Mouse (Mus musculus) T-helper 17 cell (primary cell): Measurements from ENCODE around the gene Tbc1d24.

Source experiments
- in situ Hi-C, 2 experiments: fragments of 300-600 bp; cut with MboI, MseI; formaldehyde crosslinking; loops; 1 replicate in 1 of 2; 2 replicates in 1 of 2; pipeline ENCODE4 v1.15.1; 2025; ENCODE audit warnings: high pct_unique_total_duplicates in 2 of 2

Gene Tbc1d24

DNA sequence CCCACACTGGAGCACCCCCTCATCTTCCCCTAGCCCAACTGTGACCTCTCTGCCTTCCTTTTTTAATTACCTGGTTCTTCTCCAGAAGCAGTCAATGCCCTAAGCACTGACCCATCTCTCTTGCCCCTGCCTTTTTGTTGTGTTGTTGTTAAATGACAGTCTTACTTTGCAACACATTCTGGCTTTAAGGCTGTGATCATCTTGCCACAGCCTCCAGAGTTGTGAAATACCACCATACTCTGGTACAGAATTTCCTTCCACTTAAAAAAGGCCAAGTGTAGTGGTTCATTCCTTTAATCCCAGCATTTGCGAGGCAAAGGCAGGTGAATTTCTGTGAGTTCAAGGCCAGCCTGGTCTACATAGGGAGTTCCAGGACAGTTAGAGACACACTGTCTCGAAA, 14.4 kb downstream of the Tbc1d24 start:
- in situ Hi-C loops: no loop called here

GRCm38 (mm10) chr17:24174259-24174658, 31.1 kb downstream of the Tbc1d24 start:
- in situ Hi-C loops: no loop called here

DNA sequence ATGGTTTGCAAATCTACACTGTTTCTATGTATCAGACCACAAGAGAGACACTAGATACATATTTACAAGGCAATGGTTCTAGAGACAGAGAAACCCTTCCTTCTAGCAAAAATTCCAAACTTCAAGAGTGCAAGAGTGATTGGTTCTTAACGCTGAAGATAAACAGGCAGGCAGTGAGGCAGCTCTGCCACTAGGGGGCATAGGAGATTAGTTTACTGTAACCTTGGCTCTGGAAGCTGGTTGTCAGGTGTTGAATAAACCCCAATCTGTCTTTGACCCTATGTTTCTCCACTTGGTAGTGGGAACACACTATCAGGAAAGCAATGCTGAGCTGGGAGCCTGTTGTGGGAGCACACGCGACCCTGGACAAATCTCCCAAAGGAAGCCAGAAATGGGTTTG, 31.9 kb downstream of the Tbc1d24 start:
- in situ Hi-C loops: no loop called here

GRCm38 (mm10) chr17:24171738-24172137, 33.6 kb downstream of the Tbc1d24 start:
- in situ Hi-C loops: no loop called here

DNA sequence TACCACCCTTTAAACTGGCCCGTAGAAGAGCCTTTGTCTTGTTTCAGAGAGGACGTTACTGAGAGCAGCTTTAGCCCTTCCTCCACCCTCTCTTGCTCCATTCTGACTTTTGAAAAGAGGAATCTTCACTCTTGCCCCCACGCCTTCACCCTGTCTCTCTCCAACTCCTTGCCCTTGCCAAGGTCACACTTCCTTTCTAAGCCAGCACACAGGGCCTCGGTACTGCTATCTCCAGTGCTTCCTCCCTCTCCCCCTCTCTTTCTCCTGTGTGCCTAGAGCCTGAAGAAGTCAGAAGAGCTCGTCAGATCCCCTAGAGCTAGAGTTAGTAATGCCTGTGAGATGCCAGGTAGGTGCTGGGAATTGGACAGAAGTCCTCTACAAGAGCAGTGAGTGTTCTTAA, 34.6 kb downstream of the Tbc1d24 start:
- in situ Hi-C loops: no loop called here

GRCm38 (mm10) chr17:24170125-24170524, 35.2 kb downstream of the Tbc1d24 start:
- in situ Hi-C loops: no loop called here

- in situ Hi-C loops: loop anchor here in 1 of 2 experiments (5.0 kb wide), 1 partner anchor 38 kb away; the partner anchor contains the start of genes Ntn3 and Tbc1d24
Observed at GRCm38 (mm10) chr17:24169317-24170065, 35.9 kb downstream of the Tbc1d24 start, which contains the start of gene Atp6v0c. Gene Atp6v0c, minus strand, starts transcription at chr17:24169702.

- in situ Hi-C loops: loop anchor here in 1 of 2 experiments (5.0 kb wide), 1 partner anchor 39 kb away; the partner anchor contains the start of genes Ntn3 and Tbc1d24
Observed at GRCm38 (mm10) chr17:24168590-24169277, 36.6 kb downstream of the Tbc1d24 start.

DNA sequence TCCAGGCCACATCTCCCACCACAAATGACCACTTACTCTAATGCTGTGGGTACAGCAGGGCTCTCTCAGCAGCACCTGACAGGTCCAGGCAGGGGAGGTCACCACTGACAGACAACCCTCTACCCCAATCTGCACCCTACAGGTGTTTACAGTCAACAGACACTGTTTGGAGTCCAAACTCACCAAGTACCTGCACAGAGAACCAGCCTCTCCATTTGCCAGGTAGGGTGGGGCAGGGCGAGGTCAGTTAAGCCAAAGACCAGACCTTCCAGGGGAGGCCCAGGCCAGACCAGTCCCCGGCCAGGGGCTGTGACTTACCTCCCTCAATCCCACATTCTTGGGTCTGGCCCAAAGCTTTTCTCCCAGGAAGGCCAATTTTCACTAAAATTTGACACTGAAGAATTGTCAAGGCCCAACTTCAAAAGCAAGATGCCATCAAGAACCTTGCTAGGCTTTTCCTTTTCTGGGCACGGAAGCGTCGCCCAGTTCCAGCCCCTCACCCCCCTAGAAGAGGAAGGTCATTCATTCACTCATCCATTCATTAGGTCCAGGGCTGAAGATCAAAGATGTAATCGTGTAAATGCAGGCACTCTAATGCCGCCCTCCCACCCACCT, 37.4 kb downstream of the Tbc1d24 start:
- in situ Hi-C loops: loop anchor here in 1 of 2 experiments (5.0 kb wide), 1 partner anchor 39 kb away; the partner anchor contains the start of genes Ntn3 and Tbc1d24

- in situ Hi-C loops: loop anchor here in 1 of 2 experiments (5.0 kb wide), 1 partner anchor 40 kb away; the partner anchor contains the start of genes Ntn3 and Tbc1d24
Observed at GRCm38 (mm10) chr17:24167120-24167519, 38.2 kb downstream of the Tbc1d24 start.

DNA sequence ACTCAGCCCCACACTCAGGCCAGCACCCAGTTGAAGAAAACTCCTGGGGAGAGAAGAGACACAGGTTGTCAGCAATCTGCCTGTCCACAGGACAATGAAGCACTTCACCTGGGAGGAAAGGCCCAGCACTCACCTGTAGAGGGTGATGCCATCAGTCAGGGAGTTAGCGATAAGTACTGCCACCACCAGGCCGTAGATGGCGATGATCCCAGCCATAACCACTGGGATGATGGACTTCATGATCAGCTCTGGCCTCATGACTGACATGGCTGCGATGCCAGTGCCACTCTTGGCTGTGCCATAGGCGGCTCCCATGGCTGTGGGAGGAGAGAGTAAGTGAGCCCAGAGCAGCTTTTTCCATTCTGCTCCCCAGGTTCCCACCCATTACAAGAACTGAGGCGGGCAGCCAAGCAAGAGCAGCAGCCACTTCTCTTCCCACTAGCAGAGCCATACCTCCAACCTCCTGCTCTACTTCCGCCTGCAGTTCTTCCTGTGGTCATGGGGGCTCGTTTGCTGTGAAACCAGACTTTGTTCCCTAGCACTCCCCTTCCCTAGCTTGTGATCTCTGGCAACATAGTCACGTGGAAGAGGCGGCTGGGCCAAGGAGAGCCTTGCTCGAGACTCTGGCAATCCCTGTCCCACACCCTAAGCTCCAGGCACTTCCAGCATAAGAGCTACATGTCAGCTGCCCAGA, 40.6 kb downstream of the Tbc1d24 start:
- in situ Hi-C loops: loop anchor here in 1 of 2 experiments (5.0 kb wide), 1 partner anchor 43 kb away; the partner anchor contains the start of genes Ntn3 and Tbc1d24

DNA sequence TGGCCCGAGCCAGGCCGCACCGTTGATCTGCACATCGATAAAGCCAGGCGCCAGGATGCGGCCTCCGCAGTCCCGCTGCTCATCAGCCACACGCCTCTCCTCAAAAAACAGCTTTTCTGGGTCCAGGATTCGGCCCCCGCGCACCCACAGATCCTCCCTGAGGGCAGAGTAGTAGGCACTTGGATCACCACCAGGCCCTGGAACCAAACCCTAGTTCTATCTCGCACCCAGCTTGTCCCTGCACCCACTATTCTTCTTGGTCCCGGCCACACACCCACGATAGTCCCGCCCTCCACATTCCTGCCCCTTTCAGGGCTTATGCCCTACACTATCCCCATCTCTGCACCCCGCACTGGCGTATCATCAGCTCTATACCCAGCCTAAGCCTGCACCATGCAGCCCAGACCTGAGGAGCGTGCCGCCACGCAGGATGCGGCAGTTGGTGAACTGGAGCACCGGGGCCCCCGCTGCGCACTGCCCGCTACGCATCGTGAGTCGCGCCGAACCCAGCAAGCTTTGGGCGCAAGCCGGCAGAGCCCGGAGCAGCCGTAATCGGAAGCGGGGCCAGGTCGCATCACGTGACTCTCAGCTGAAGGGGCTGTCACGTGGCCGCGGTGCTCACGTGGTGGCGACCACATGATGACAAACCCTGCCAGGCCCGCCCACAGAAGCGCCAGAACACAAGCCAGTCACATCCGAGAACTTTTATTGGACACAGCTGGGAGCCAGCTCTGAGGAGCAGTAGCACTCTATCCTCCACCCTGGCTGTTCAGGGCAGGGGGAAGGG, 42.0 kb downstream of the Tbc1d24 start, which contains the start of gene Amdhd2:
Amdhd2 (minus strand) TSS at position 591 of the 787 bp plus-strand sequence.
- in situ Hi-C loops: no loop called here

GRCm38 (mm10) chr17:24162584-24163175, 42.7 kb downstream of the Tbc1d24 start:
- in situ Hi-C loops: no loop called here

DNA sequence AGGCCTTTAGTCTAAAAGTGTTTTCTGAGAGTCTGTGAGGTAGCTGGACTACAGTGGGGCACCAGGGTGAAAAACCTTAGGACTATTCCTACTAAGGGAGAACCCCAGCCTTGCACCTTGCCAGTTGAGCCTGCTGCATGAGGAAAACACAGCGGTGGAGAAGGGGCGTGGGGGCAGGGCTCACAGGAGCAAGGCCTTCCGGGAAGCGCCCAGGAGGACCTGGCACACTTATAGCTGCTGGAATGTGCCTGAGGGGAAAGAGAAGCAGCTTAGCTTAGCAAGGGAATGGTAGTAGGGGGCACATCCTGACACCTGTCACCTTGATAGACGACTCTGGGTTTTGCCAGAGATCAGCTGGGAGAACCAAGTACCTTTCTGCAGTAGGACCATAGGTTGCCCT, 43.9 kb downstream of the Tbc1d24 start:
- in situ Hi-C loops: no loop called here

DNA sequence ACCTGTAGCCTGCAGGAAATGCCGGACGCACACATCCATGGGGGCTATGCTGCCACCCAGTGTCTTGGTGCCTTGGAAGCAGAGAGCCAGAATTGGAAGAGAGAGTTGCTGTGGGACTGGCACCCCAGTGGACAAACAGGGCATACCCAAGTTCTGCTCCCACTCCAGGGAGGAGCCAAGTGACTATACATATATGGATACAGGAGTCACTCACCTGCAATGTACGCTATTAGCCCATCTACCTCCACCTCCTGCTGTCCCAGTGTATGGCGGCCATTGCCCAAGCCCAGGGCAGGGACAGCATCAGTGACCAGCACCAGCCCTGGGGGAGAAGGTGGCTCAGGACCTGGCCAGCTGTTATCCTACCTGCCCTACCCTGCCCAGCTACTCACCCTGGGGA, 47.8 kb downstream of the Tbc1d24 start:
- in situ Hi-C loops: no loop called here

DNA sequence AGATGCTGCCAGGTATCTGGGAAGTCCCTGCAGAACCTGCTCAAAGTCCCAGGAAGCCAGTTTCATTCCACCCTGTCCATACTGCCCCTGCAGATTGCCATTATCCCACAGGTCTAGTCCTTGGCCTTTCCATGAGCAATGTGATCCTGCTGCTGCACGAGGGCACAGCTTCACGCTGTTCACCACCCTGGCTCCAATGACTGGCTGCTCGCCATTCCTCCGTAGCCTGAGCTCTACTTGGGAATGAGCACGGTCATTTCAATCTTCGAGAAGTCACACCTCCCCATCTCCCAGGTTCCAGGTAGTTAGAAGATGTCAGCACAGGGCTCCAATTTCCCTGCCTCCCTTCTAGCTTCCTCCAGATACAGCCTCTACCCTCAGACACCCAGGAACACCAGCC, 48.2 kb downstream of the Tbc1d24 start:
- in situ Hi-C loops: no loop called here

DNA sequence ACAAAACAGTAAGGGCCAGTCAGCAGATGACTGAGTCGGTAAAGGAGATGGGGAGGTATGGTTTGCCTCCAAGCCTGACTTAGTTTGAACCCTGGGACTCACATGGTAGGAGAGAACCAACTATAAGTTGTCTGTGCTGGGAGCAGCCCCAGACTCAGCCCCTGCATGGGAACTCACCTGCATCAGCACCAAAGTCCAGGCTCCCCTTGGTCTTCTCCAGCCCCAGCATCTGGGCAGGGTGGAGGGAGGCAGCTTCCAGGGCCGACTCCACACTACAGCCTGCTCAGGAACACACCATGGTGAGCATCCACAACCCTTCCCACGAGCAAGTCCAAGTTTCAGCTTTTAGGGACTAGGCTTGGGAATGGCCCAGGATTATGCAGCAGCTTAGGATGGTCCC, 49.0 kb downstream of the Tbc1d24 start:
- in situ Hi-C loops: no loop called here

DNA sequence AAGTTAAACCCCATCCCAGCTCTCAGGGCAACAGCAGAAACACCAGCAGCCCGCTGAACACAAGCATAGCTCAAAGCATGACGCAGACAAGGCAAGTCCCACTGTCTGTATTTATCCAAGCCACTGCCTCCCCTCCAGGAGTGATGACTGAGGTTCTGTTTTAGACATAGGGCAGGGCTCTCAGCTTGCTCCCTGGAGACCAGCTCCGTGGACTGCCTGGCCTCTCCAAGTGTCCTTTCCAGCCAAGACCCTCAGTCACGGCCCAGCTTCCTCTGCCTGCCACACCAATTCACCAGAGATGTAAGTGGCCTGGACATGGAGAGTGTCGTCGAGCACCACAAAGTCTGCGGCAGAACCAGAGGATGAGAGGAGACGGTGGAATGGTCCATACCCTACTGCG, 49.6 kb downstream of the Tbc1d24 start:
- in situ Hi-C loops: no loop called here

DNA sequence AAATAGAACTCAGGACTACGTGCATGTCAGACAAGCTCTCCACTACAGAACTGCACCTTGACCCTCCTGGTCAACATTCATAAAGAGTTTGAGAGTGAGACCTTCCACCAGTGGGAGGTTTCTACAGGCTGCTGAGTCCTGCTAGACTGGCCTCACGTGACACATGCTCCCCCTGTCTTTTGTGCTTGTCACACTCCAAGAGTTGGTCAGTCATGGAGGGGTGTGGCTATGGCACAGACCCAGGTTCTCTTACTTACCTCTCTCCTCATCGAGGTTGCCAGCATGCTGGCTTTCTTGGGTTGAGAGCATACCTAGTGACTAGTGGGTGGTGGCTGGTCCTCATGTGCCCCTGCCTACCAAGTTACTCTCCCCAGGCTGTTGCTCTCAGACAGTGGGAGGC, 50.9 kb downstream of the Tbc1d24 start:
- in situ Hi-C loops: no loop called here

- in situ Hi-C loops: no loop called here
Observed at GRCm38 (mm10) chr17:24151890-24152563, 53.3 kb downstream of the Tbc1d24 start.
